In genomic region chr7:143100759-143101158, GRCm38 (mm10) we compare ENCODE assay signal across 17 mouse cellular contexts. TPM values are rescaled to one million over a fixed set of nuclear protein-coding genes. Genes with fewer than 3 reads are reported as not detected.
DNase-seq lines count a peak whose midpoint lies in the region; ATAC-seq and TF ChIP-seq lines count a peak whose summit lies in the region.
"Had no signal": no experiment of that assay in that cellular context is flagged by ENCODE, and none has a peak within 500 bp of the region (broad histone marks: within the 10 kb centered on the region; RNA-seq: fewer than 3 reads in every experiment).

No protein-coding gene starts in this region.

- TF ChIP-seq CTCF in lung, embryonic 14.5 days (IDR thresholded peaks at IDR 0.05; ENCODE audit: low read depth): no peak

- H3K4me3 ChIP-seq in lung, embryonic 14.5 days (ENCODE audit: low read depth, low read length): no peak overlapping the region
- H3K4me3 ChIP-seq: forebrain, embryonic 13.5 days; hindbrain, embryonic 12.5 days; intestine, embryonic 15.5 days; limb, embryonic 15.5 days; neural tube, embryonic 12.5 days had no signal

- no peak overlapping the region for H3K4me2 ChIP-seq in lung, embryonic 14.5 days
- H3K4me2 ChIP-seq: forebrain, embryonic 13.5 days; hindbrain, embryonic 12.5 days; intestine, embryonic 15.5 days; limb, embryonic 15.5 days; neural tube, embryonic 12.5 days had no signal

- 46% methylated on average over 4 of the region's 4 CpGs for WGBS in lung, embryonic 14.5 days

- H3K36me3 ChIP-seq in lung, embryonic 14.5 days (ENCODE audit: insufficient read depth): no peaks in the 10 kb centered on the region
- H3K36me3 ChIP-seq: hindbrain, embryonic 12.5 days; intestine, embryonic 15.5 days; limb, embryonic 15.5 days; neural tube, embryonic 12.5 days had no signal

- no peak for ATAC-seq in lung, embryonic 14.5 days (ENCODE audit: insufficient read depth)
- ATAC-seq: forebrain, embryonic 13.5 days; intestine, embryonic 15.5 days; midbrain, embryonic 16.5 days had no signal

- DNase-seq in gastrocnemius, postnatal 25 days: peak; percentile 40
- DNase-seq in gastrocnemius, postnatal 4 days (ENCODE audit: low spot score in 2 of 2): no peak
- DNase-seq in lung, embryonic 14.5 days: peak; percentile 28
- DNase-seq in lung, postnatal 4 days: no peak
- peak; percentile 63 for DNase-seq in brain, adult 2 months (ENCODE audit: low read depth, low spot score)
- DNase-seq in telencephalon, adult 2 months (ENCODE audit: low read depth, low spot score): peak; percentile 17
- no peak for DNase-seq in testis, postnatal 10 days (ENCODE audit: low spot score)
- DNase-seq: cerebellum, adult 11 months; kidney, postnatal 10 days; layer of hippocampus, postnatal 36 days; lung, adult 18-20 months had no signal

- no peaks in the 10 kb centered on the region for H3K9me3 ChIP-seq in lung, embryonic 14.5 days (ENCODE audit: low read depth, low read length)
- H3K9me3 ChIP-seq: forebrain, embryonic 13.5 days; hindbrain, embryonic 12.5 days; intestine, embryonic 15.5 days; limb, embryonic 15.5 days; neural tube, embryonic 12.5 days had no signal

- peaks cover 5% of the 10 kb centered on the region for H3K27me3 ChIP-seq in lung, embryonic 14.5 days (ENCODE audit: insufficient read depth, low read length)

- H3K9ac ChIP-seq in lung, embryonic 14.5 days: no peak overlapping the region
- H3K9ac ChIP-seq: forebrain, embryonic 13.5 days; hindbrain, embryonic 12.5 days; intestine, embryonic 15.5 days; limb, embryonic 15.5 days; neural tube, embryonic 12.5 days had no signal

- H3K27ac ChIP-seq in lung, embryonic 14.5 days (ENCODE audit: low read depth): no peak overlapping the region
- H3K27ac ChIP-seq: forebrain, embryonic 13.5 days; hindbrain, embryonic 12.5 days; intestine, embryonic 15.5 days; limb, embryonic 15.5 days; neural tube, embryonic 12.5 days had no signal

- no peaks in the 10 kb centered on the region; the same call in 1 of the 2 replicates for H3K4me1 ChIP-seq in lung, embryonic 14.5 days (ENCODE audit: insufficient read depth)
- H3K4me1 ChIP-seq: forebrain, embryonic 13.5 days; hindbrain, embryonic 12.5 days; intestine, embryonic 15.5 days; neural tube, embryonic 12.5 days had no signal

RNA-seq across cellular contexts. Expression of gene Kcnq1, which starts 5.4 kb away (rescaled TPM):
- under 1 TPM; 0.33 to 0.80 TPM for total RNA-seq in gastrocnemius, postnatal 25 days (2021)
- 1 to 10 TPM; 6.0 to 7.7 TPM for total RNA-seq in gastrocnemius, postnatal 4 days (2021)
- 5.3 and 6.5 TPM in 2 replicates for polyA plus RNA-seq in lung, embryonic 14.5 days (2014; fragmentation: Nextera tagmentation; extraction: Ambion mirVana)

RNA-seq across cellular contexts. Expression of gene Trpm5, which starts 6.3 kb away (rescaled TPM):
- total RNA-seq in gastrocnemius, postnatal 25 days (2021): under 1 TPM in 1 of 2 experiments, not detected in 1; 0.13 TPM
- 10 to 100 TPM in 1 of 2 experiments, 1 to 10 TPM in 1; 10.0 to 10.3 TPM for total RNA-seq in gastrocnemius, postnatal 4 days (2021)
- polyA plus RNA-seq in lung, embryonic 14.5 days (2014; fragmentation: Nextera tagmentation; extraction: Ambion mirVana): 4.7 and 5.7 TPM in 2 replicates
- total RNA-seq: layer of hippocampus, postnatal 36 days had no signal

RNA-seq across cellular contexts. Expression of gene Tssc4, which starts 31.7 kb away (rescaled TPM):
- 1 to 10 TPM; 7.4 to 8.6 TPM for total RNA-seq in gastrocnemius, postnatal 25 days (2021)
- 10 to 100 TPM; 24.5 to 26.8 TPM for total RNA-seq in gastrocnemius, postnatal 4 days (2021)
- 65.2 and 75.6 TPM in 2 replicates for polyA plus RNA-seq in lung, embryonic 14.5 days (2014; fragmentation: Nextera tagmentation; extraction: Ambion mirVana)

RNA-seq across cellular contexts. Expression of gene Cd81, which starts 48.2 kb away (rescaled TPM):
- 100 to 1,000 TPM; 118 to 130 TPM for total RNA-seq in gastrocnemius, postnatal 25 days (2021)
- 100 to 1,000 TPM; 347 to 375 TPM for total RNA-seq in gastrocnemius, postnatal 4 days (2021)
- polyA plus RNA-seq in lung, embryonic 14.5 days (2014; fragmentation: Nextera tagmentation; extraction: Ambion mirVana): 654 and 667 TPM in 2 replicates

Comparison
In these comparisons a context has a peak if more than half of its experiments do, and no peak if none do; other contexts are left out.
1. DNase-seq: peak in gastrocnemius, postnatal 25 days (single experiment), lung, embryonic 14.5 days (single experiment), brain, adult 2 months (single experiment) and telencephalon, adult 2 months (single experiment); none in gastrocnemius, postnatal 4 days (0 of 2), lung, postnatal 4 days (0 of 2) and testis, postnatal 10 days (single experiment).
2. RNA of gene Trpm5, which starts 6.3 kb away (total RNA-seq): 10.0 to 10.3 TPM in gastrocnemius, postnatal 4 days; 0.13 TPM in gastrocnemius, postnatal 25 days; every median in the first group is over 4 times any median in the second.